Mouse (Mus musculus) midbrain, embryonic 14.5 days (tissue): ENCODE measurements around the gene Cd101. TPM values are rescaled to one million over a fixed set of nuclear protein-coding genes. Genes with fewer than 3 reads are reported as not detected.

ENCODE experiments used
- ATAC-seq: fragments of 200-750 bp; cut with Nextera tagmentation; 2 replicates; pipeline ENCODE4 v1.8.0; 2017; ENCODE audit warnings: moderate number of reproducible peaks, moderate library complexity; ENCODE audit not compliant: low FRiP score, low TSS enrichment
- DNase-seq: peaks from one replicate; pipeline ENCODE4 v3.0.0-alpha.2; 2015
- H3K27ac ChIP-seq: fragments of 300-500 bp; sonication (generic); replicated peaks from 2 replicates; pipeline ENCODE4 v1.5.1; 2014; ENCODE audit warnings: mild to moderate bottlenecking, low read depth, low read length, moderate library complexity
- H3K27me3 ChIP-seq: fragments of 300-500 bp; sonication (generic); 2 replicates; pipeline ENCODE4 v1.6.1; 2014; ENCODE audit warnings: low read length, control low read depth, mixed read lengths; ENCODE audit not compliant: control insufficient read depth, insufficient read depth
- H3K36me3 ChIP-seq: fragments of 300-500 bp; sonication (generic); 2 replicates; pipeline ENCODE4 v1.6.1; 2014; ENCODE audit warnings: low read length, control low read depth; ENCODE audit not compliant: control insufficient read depth, insufficient read depth
- H3K4me1 ChIP-seq: fragments of 300-500 bp; sonication (generic); 2 replicates; pipeline ENCODE4 v1.6.1; 2014; ENCODE audit warnings: mild to moderate bottlenecking, antibody characterized with exemption, low read length, control low read depth; ENCODE audit not compliant: control insufficient read depth, insufficient read depth
- H3K4me2 ChIP-seq: fragments of 300-500 bp; sonication (generic); 2 replicates; pipeline ENCODE4 v1.6.1; 2014; ENCODE audit warnings: mild to moderate bottlenecking, low read length, moderate library complexity
- H3K4me3 ChIP-seq: fragments of 300-500 bp; sonication (generic); replicated peaks from 2 replicates; pipeline ENCODE4 v1.5.1; 2014; ENCODE audit warnings: low read depth, low read length
- H3K9ac ChIP-seq: fragments of 300-500 bp; sonication (generic); replicated peaks from 2 replicates; pipeline ENCODE4 v1.6.1; 2014; ENCODE audit warnings: mild to moderate bottlenecking, low read length, moderate library complexity
- H3K9me3 ChIP-seq: fragments of 300-500 bp; sonication (generic); 2 replicates; pipeline ENCODE4 v1.6.1; 2016; ENCODE audit warnings: low read length, control low read depth, mixed read lengths; ENCODE audit not compliant: control insufficient read depth
- WGBS: fragments of 180-500 bp; shearing (Covaris S2); extraction: QIAGEN DNeasy Blood & Tissue Kit; methylation state at CpG from one replicate; pipeline ENCODE4 v1.1.7; 2014; 5-methylcytosine and 5-hydroxymethylcytosine counted together
- polyA plus RNA-seq: library from polyadenylated mRNA; unstranded; fragments of >200 nt; fragmentation: Nextera tagmentation; extraction: Ambion mirVana; gene quantifications from 2 replicates; pipeline ENCODE4 v1.2.1, GENCODE M21; 2014

The Cd101 gene
- polyA plus RNA-seq, 1 experiment from 2014 or later = not detected

DNA sequence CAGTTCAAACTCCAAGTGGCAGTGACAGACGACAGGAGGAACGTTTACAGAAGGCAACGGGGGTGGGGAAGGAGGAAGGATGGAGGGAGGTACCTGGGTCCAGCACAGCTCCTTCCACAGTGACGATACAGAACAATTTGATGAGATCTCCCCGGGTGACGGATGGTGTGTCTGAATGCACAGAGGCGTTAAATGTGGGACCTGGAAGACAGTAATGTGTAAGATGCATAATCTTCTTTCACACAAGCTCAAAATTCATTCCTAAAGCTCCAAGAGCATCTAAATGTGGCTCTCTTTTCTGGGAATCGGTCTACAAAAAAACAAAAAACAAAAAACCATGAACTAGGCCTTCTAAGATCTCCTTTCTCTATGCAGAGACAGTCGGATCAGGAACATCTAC, 20.6 kb upstream of the Cd101 start:
- Histone ChIP-seq H3K36me3 (peaks cover 8% of the 10 kb centered on the region), H3K4me1 (0 out of 2 replicates have a peak, but pooled peaks cover 4% of the 10 kb centered on the region), H3K9ac (no peak overlapping the region), H3K4me2 (no peak overlapping the region), H3K4me3 (no peak overlapping the region), H3K27me3 (no peaks in the 10 kb centered on the region), H3K9me3 (no peaks in the 10 kb centered on the region), H3K27ac (no peak overlapping the region)
- DNase-seq (no peak), ATAC-seq (no peak)
- 79% methylated on average over 9 of the region's 9 CpGs for WGBS

DNA sequence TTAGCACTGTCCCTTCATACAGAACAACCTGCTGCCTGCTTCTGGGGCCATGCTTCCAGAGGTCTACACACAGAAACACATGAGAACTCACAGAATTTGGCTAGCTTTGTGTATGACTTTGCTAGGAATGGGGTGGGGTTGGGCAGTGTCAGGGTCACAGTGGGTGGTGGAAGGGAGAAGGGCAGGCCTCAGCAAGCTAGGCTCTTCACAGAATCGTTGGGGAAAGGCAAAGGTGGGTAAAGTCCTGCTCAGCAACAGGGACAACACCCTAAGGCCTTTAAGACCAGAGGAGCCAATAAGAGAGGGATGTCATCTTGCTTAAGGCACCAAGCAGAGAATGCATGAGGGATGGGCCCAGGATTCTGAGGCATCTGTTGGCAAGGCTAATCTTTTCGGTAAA, 19.4 kb upstream of the Cd101 start:
- 62% methylated on average over 2 of the region's 2 CpGs for WGBS
- H3K36me3 ChIP-seq = peaks cover 8% of the 10 kb centered on the region
- H3K9ac ChIP-seq = no peak overlapping the region
- no peak overlapping the region for H3K4me3 ChIP-seq
- 0 out of 2 replicates have a peak, but pooled peaks cover 4% of the 10 kb centered on the region for H3K4me1 ChIP-seq
- no peaks in the 10 kb centered on the region for H3K27me3 ChIP-seq
- no peak overlapping the region for H3K4me2 ChIP-seq
- DNase-seq (no peak), ATAC-seq (no peak)
- no peaks in the 10 kb centered on the region for H3K9me3 ChIP-seq
- H3K27ac ChIP-seq = no peak overlapping the region

DNA sequence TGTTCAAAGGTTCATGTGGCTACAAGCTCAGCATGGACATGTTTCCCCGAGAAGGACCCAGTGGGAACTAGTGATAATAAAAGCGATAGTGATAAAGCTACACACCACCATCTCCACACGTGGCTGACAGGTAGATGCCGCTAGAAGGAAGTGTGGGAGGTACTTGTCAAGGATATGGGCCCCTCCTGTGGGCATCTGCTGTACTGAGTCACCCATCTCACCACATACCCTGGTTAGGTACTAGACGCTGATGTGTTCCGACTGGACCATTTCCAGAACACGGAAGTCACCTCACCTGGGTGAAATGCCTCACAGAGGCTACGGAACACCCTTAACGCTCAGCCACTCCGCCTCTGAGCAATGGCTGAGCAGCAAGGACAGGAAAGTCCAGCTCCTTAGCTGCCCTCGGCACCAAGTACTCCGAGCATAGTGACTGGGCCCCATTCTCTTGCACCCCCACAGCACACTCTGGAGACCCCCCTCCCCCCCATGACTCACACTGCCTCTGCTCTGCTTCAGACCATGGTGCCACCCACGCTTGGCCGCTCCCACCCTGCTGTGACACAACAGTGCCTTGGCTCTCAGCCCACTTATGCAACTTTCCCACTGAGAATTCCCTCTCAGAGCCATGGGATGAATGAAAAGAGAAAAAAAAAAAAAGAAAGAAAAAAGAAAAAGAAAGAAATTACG, 18.4 kb upstream of the Cd101 start:
- Histone ChIP-seq H3K4me2 (no peak overlapping the region), H3K27me3 (no peaks in the 10 kb centered on the region), H3K4me3 (no peak overlapping the region), H3K27ac (no peak overlapping the region), H3K9me3 (no peaks in the 10 kb centered on the region), H3K4me1 (peaks cover 4% of the 10 kb centered on the region; the same call in 1 of the 2 replicates), H3K36me3 (peaks cover 12% of the 10 kb centered on the region), H3K9ac (no peak overlapping the region)
- 73% methylated on average over 15 of the region's 15 CpGs for WGBS
- peak; percentile 36 for DNase-seq
- no peak for ATAC-seq

DNA sequence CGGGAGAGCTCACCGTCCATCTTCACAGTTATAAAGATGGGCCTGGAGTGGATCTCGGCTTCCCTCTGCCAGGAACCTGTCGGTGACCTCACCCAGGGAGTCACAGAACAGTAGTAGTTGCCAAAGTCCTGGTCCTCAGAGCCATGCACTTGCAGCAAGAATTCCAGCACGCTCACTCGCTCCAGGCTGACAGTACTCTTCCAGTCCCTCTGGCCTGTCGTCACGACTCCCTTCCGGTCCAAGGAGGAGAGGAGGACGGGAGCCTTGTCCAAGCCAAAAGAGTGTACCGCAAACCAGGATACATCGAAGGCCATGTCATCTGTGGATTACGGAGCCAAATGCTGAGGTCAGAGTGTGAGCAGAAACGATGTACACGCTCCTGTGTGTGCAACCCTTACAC, 16.1 kb upstream of the Cd101 start:
- DNase-seq (no peak), ATAC-seq (no peak)
- H3K27me3 ChIP-seq = no peaks in the 10 kb centered on the region
- H3K4me3 ChIP-seq = no peak overlapping the region
- H3K27ac ChIP-seq = no peak overlapping the region
- H3K9me3 ChIP-seq = no peaks in the 10 kb centered on the region
- H3K36me3 ChIP-seq = peaks cover 12% of the 10 kb centered on the region
- 98% methylated on average over 15 of the region's 15 CpGs for WGBS
- peaks cover 4% of the 10 kb centered on the region; the same call in 1 of the 2 replicates for H3K4me1 ChIP-seq
- no peak overlapping the region for H3K9ac ChIP-seq
- H3K4me2 ChIP-seq = no peak overlapping the region

DNA sequence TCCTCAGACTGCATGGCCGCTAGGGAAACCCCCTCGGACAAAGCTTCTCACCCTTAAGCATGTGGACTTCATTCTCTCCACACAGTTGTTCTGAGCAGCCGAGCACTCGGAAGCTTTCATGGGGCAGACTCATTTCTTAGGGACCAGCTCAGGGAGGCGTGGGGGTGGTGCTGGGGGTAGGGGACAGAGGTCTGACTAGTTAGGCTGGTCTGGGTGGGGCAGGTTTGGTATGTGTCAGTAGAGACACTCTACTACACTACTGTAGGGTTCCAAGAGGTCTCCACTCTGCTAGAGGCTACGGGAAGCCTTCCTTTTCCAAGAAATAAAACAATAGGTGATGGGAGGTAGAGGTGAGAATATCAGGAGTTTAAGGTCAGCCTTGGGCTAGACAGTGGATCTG, 15.3 kb upstream of the Cd101 start:
- no peak overlapping the region for H3K4me2 ChIP-seq
- no peak overlapping the region for H3K9ac ChIP-seq
- H3K4me3 ChIP-seq = no peak overlapping the region
- no peaks in the 10 kb centered on the region for H3K27me3 ChIP-seq
- 91% methylated on average over 6 of the region's 6 CpGs for WGBS
- H3K36me3 ChIP-seq = peaks cover 12% of the 10 kb centered on the region
- no peaks in the 10 kb centered on the region for H3K9me3 ChIP-seq
- ATAC-seq (no peak), DNase-seq (no peak)
- peaks cover 4% of the 10 kb centered on the region; the same call in 1 of the 2 replicates for H3K4me1 ChIP-seq
- no peak overlapping the region for H3K27ac ChIP-seq

DNA sequence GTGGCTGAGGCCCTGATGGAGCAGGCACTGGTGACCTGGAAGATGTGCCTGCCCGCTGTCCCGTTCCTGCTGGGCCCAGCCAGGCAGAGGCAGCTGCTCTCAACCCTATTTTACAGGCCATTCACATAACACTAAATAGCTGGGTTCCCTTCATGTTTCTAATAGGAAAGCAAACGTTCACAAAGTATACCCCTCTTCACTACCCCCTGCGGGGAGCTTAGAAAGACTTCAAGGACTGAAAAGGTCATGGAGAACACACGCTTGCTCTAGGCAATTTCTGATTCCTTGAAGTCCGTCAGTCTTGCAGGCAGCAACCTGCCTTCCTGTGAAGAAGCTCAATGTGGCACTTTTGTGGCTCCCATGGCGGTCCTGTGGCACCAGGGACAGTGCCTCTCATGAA, 12.6 kb upstream of the Cd101 start:
- Histone ChIP-seq H3K36me3 (0 out of 2 replicates have a peak, but pooled peaks cover 7% of the 10 kb centered on the region), H3K27me3 (no peaks in the 10 kb centered on the region), H3K27ac (0 out of 2 replicates have a peak overlapping the region, but pooled peaks have one; percentile 8), H3K4me1 (no peaks in the 10 kb centered on the region; the same call in 1 of the 2 replicates), H3K4me3 (no peak overlapping the region), H3K9me3 (no peaks in the 10 kb centered on the region), H3K9ac (no peak overlapping the region), H3K4me2 (no peak overlapping the region)
- ATAC-seq (no peak), DNase-seq (peak; percentile 60)
- 55% methylated on average over 7 of the region's 7 CpGs for WGBS

DNA sequence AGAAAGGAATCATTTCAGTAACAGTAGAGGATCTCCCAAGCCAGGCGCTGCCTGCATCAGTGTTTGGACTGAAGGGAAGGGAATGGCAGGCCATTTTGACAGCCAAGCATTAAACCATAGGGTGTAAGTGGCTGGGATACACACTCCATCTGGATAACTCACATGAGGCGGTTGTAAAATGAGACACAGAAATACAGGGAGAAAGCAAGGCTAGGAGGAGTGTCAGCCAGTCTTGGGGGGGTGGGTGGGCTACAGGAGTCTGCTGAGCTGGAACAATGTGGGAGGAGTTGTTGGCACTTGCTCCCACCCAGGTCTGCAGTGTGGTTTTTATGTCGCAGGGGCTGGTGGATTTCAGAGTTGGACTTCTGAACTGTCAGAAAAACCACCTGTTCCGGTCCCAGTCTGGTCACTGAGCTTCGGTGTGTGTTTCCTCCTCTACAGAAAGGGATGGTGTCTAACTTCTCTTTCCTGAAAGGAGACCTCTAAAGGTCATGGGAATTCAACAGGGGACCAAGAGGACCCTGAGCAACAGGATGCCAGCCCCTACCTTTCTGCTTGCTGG, 8.7 kb upstream of the Cd101 start:
- Histone ChIP-seq H3K27me3 (no peaks in the 10 kb centered on the region), H3K4me2 (no peak overlapping the region), H3K9me3 (no peaks in the 10 kb centered on the region), H3K27ac (no peak overlapping the region), H3K4me3 (no peak overlapping the region), H3K4me1 (no peaks in the 10 kb centered on the region; the same call in 1 of the 2 replicates), H3K9ac (no peak overlapping the region), H3K36me3 (0 out of 2 replicates have a peak, but pooled peaks cover under 1% of the 10 kb centered on the region)
- ATAC-seq (no peak), DNase-seq (no peak)
- WGBS = 78% methylated on average over 5 of the region's 5 CpGs

DNA sequence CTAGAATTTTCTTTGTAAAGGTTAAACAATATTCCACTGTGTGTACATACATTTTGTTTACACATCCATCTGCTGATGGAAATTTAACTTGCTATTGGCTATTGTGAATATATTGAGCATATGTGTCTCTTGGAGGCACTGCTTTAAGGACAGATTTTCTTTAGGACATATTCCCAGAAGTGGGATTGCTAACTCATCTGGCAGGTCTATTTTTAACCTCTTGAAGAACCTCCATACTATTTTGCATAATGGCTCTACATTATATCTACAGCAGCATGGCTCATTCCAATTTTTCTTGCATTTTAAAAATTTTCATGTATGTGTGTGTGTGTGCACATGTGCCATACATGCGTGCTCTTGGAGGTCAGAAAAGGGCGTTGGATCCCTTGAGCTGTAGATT, 6.6 kb upstream of the Cd101 start:
- H3K27me3 ChIP-seq = no peaks in the 10 kb centered on the region
- H3K4me2 ChIP-seq = no peak overlapping the region
- no peak overlapping the region for H3K4me3 ChIP-seq
- no peaks in the 10 kb centered on the region for H3K9me3 ChIP-seq
- ATAC-seq (no peak), DNase-seq (no peak)
- no peaks in the 10 kb centered on the region for H3K4me1 ChIP-seq
- H3K9ac ChIP-seq = no peak overlapping the region
- WGBS = 99% methylated on average over 2 of the region's 2 CpGs
- no peak overlapping the region for H3K27ac ChIP-seq
- no peaks in the 10 kb centered on the region for H3K36me3 ChIP-seq

DNA sequence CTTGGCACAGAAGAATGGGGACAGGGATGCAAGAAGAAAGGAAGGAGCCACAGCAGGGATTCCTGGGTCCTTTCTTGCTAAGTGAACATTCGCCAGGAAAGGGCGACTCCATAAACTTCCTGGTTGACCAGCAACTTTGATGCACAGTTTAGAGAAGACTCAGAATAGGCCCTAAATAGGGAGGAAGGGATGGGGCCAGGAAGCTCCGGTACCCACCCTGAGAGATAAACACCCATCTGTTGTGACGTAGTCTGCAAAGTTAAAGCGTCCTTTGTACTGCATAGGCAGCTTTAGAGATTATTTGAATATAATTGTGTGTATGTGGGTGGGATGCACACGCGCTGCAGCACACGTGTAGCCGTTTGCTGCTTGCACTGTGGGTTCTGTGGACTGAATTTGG, 5.2 kb upstream of the Cd101 start:
- no peak overlapping the region for H3K9ac ChIP-seq
- H3K9me3 ChIP-seq = no peaks in the 10 kb centered on the region
- no peaks in the 10 kb centered on the region for H3K36me3 ChIP-seq
- H3K4me3 ChIP-seq = no peak overlapping the region
- ATAC-seq (no peak), DNase-seq (no peak)
- no peak overlapping the region for H3K4me2 ChIP-seq
- 89% methylated on average over 9 of the region's 9 CpGs for WGBS
- H3K4me1 ChIP-seq = no peaks in the 10 kb centered on the region
- H3K27me3 ChIP-seq = no peaks in the 10 kb centered on the region
- H3K27ac ChIP-seq = no peak overlapping the region
